Mouse (Mus musculus) embryo, embryonic 11.5 days (tissue): ENCODE data around the gene Apbb1ip.

Source experiments
- DNase-seq: peaks from one replicate; pipeline ENCODE4 v3.0.0-alpha.2; 2012; ENCODE audit warnings: low read depth, low spot score

Apbb1ip gene

DNA sequence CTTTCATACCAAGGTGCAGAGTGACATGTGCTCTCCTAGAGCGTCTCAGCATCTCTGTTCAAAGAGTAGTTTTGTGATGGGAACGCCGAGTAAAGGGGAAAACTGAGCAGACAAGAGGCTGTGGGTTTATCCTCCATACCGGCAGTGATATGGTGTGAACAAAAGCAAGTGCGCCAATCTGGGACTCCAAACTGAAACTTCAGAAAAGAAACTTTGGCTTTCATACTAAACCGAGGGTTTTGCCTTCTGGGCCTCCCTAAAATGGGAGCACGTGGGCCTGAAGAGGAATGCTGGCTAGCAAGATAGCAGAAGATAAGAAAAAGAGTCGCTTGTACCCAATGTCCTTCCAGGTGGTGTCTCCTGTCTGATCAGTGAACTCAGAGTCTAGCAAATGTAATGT lies 1.3 kb downstream of the Apbb1ip start:
- DNase-seq, result no peak

DNA sequence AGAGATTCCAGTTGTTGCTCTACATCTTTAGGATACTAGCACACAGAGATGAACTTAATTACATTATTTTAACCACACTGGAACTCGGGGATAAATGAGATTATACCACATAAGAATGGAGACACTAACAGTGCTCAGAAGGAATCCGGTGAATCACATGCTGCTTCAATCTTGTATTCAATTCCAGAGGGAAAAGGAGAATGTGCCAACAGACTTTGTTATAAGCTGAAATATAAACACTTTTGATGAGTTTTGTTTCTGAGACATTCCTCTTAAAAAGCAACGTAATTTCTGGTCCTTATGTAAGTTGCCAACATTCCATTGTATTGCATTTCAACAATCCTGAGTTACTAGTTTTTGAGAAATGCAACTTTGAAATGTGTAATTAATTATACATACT lies 1.8 kb downstream of the Apbb1ip start:
- DNase-seq, result no peak

DNA sequence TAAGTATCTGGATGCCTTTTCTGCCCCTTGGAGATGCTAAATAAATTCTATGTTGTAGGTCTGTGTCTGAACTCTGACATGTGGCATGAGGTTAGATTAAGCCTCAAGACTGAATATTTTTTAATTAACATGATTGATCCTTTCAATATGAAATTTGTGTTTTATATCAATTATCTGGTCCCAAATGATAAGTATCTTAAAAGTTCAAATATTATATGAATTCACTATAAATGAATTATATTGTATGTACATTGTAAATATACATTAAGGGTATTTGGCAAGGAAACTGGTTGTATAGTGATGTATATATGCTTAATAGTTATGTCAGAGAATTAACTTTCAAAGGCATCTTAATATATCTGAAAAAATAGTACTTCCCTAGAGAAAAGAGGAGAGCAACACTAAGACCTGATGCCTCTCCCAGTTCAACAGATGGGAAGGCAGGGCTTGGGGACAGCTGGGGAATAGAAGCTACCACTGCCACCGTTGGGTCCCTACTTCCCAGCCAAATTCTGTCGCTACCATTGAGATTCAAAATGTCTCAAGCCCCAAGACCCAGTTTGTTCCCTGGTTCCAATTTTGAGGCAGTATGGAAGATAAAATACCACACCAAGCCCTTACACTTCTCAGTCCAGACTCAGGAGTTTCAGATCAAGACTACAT lies 2.8 kb downstream of the Apbb1ip start:
- DNase-seq, result no peak

DNA sequence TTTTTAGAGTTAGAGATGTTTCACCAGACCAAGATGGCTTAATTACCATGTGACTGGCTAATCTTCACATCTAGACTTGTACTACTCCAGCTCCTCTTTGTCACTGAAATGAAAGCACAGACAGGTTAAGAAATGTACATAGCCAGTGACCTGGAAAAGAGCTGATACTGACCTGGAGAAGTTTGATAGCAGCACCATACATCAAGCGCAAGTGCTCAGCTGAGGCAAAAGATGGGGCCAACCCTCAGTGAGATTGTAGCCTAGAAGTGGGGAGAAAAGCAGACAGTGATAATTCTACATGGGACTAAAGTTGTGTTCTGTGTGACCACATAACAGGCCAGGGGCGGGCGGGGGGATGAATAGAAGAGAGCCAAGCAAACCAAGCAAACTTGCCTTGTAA lies 3.9 kb downstream of the Apbb1ip start:
- no peak for DNase-seq

DNA sequence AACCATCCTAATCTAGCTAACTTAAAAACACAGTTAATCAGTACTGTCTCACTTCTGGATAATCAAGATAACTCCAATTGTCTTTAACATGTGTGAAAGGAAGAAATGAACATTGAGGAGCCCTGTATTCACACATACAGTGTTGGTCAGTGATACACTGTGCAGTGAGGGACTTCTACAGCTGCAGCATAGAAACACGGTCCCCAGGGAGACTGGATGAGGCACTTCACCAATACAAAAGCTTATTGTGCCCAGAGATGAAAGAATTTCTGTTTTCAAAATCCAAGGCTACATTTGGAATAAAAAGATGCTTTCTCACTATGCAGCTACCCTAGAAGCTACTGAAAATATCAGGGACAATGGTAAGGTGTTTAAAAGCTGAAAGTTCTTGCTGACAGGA lies 7.0 kb downstream of the Apbb1ip start:
- no peak for DNase-seq

DNA sequence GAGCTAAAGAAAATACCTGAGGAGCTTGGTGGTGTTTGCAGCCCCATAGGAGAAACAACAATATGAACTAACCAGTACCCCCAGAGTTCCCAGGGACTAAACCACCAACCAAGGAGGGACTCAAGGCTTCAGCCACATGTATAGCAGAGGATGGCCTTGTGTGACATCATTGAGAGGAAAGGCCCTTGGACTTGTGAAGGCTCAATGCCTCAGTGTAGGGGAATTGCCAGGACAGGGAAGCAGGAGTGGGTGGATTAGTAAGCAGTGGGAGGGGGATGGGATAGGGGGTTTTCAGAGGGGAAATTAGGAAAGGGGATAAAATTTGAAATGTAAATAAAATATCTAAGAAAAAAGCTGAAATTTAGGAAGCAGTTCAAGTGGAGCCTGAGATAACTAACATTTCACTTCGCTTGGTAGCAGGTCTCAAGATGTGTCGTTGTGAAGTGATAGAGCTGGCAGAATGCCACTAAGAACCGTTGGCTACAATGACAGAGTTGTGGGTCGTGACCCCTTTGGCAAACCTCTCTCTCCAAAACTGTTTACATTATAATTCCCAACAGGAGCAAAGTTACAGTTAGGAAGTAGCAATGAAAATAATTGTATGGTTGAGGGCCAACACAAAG lies 7.6 kb downstream of the Apbb1ip start:
- no peak for DNase-seq

DNA sequence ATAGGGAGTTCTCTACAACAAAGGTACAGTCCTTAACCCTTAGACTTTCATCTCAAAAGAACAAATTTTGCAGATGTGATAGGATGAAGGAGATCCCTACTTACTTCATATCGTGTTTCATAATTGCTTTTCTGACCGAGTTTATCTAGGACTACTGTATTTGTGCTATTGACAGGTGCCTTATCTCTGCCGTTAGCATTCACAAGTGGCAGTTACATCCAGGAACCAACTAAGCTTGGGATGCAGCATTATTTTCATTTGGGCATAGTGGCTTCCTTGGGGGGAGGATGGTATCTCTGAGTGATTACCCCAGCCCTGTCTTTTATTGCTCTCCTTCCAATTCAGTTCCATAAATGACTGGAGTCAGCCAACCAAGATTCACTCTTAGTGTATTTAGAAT lies 8.2 kb downstream of the Apbb1ip start:
- DNase-seq, result no peak

DNA sequence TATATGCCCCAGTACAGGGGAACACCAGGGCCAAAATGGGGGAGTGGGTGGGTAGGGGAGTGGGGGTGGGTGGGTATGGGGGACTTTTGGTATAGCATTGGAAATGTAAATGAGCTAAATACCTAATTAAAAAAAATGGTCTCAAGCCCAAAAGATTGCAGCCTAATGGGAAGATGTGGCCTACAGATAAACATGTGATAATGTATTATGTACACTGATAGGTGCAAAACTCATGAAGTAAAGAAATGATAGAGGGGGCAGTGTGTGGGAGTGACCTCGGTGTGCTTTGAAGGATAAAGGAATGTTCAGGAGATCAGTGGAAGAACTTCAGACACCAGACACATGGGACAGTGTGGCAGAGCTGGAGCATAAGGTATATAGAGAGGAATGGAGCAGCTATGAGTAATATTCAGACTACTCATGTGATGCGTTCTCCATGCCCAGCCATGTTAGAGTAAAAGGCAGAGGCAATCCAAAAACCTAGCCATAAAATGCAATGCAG lies 9.3 kb downstream of the Apbb1ip start:
- no peak for DNase-seq

DNA sequence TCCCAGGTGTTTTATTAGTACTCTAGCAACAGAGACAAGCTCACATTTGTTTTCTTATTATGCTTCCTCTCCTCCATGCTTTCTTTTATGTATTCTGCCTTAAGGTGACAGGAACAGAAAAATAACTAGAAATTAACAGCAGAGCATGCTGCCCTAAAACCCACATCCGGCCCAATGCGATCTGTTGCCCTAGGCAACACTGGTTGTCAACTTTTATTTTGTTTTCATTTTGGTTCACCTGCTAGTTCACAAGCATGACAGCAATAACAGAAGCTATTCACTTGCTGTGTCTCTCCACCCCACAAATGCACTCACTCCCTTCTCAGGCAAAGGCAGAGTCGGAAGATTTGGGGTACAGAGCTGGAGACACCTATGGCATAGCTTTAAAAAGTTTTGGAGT lies 10.3 kb downstream of the Apbb1ip start:
- DNase-seq, result no peak

DNA sequence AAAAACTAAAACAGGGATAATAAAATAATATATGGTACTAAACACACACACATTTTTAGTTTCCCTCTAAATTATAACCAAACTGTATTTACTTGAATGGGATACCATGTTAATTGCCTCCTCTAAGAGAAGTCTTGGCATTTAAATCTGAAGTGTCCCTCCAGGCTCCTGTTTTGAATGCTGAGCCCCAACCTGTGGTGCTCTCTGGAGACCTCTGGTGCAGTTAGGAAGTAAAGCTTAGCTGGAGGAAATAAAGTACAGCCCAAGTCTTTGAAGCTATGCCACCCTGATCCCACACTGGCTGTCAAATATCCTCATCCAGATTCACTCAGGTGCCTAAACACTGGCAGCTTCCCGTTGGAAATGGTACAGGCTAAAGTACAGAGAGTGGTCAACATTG lies 10.9 kb downstream of the Apbb1ip start:
- DNase-seq, result no peak

DNA sequence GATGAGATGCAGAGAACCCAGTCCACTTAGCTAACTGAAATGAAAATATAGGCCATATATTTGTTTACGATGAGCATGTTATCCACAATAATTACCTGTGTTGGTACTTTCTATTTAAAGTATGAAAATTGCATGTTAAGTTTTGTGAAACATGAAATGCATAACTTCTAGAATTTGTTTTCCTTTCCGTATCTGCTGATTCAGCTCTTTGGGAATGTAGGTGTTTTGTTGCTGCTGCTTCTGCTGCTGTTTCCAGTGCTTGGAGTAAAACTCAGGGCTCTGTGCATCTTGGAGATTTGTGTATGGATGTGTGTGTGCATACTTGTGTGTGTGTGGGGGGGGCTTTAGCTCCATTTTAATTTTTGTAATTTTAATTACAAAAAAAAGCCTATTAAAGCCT lies 14.8 kb downstream of the Apbb1ip start:
- no peak for DNase-seq

DNA sequence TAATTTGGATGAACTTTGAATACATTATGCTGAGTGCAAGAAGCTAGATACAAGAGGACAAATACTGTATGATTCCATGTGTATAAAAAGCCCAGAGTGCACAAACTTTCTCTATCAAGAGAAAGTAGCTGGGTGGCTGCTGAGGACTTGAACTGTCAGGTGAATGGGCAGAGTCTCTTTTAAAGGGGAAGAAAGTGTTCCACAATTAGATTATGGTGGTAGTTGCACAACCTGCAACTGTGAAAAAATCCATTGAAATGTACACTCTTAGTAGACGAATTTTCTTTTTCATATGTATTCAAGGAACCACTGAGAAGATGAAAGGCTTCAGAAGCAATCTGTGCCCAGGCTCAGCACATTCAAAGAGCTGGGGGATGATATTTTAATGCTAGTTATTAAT lies 15.7 kb downstream of the Apbb1ip start:
- no peak for DNase-seq

DNA sequence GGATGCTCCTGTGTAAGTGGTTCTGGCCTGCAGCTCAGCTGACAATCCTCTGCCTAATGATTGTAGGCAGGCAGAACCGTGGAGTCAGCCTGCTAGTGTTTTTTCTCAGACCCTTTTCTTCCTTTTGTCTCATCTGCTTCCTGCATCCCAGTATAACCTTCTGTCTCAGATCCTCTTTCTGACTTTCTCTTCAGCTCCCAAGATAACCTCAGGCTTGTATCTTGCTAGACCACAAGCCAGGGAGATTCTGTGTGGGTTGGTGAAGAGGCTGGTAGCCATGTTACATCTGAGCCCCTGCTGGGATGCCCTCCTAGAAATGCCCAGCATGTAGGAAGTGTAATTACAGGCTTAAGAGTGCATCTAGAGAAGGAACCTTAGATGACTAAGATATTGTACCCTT lies 16.5 kb downstream of the Apbb1ip start:
- no peak for DNase-seq

DNA sequence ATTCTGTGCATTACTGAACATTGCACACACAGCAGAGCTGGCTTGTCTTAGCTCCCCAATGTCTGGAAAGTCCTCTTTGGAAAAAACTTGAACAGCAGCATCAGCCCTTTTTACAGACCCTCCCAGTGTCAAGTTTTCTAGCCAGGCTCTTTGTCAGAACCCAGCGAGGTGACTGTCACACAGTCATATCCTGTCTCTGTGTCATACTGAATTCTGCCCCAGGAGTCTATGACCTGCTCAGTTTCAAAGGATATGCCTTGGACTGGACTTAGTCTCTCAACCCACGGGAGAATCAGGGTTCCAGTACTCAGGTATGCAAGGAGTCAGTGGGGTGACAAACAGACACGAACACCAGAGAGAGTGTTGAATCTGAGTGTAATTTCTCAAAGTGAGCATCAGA lies 21.2 kb downstream of the Apbb1ip start:
- no peak for DNase-seq

DNA sequence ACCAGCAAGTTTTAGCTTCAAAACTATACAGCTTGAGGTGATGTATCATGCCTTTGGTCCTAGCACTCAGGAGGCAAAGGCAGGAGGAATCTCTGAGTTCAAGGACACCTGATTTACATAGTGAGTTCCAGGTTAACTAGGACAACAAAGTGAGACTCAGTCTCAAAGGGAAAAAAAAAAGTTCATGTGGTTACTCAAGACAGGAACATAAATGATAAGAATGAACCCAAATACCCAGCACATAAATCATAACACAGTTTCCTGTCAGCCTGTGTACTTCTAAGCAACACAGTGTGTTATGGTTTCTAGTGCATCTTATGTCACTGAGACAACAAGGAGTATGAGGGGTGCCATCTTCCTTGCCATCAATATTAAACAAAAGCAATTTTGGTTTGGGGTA lies 22.6 kb downstream of the Apbb1ip start:
- no peak for DNase-seq

DNA sequence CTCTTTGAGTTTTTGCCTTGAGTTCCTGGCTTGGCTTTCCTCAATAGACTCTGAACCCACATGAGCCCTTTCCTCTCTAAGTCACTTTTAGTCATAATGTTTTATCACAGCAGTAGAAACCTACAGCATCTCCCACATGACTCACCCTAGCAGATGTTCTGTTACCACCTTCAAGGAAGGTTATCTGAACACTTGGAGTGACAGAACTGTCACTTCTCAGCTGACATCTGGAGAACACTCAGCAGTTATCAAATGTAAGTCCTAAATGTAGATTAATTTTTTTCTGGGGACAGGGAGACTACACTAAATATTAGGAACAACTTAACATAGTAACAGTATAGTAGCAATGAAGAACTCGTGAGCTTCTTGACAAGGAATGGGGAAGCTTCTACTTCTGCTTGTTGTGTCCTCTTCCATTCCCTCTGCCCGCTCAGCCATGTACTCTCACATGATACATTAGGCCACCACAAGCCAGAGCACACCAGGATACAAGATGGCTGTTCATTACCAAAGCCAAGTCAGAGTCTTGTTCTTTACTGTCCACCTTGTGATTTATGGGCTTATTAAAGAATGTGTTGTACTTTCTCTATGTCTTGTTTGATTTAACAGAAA lies 25.6 kb downstream of the Apbb1ip start:
- no peak for DNase-seq

DNA sequence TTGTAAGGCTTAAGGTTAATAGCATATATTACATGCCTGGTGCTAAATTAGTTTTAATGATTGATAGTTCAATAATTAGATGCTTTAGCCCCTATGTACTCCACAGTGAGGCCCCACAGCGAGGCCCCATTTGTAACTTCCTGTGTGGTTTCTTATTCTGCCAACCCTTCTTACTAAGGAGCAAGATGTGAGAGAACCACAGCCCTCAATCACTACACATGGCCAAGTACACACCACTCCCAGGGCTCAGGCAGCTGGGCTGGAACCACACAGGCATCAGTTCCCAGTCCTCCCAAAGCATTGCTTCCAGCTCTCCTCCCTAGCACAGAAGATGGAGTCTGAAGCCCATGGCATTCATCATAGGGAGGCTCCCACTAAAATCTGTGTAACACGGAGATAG lies 31.7 kb downstream of the Apbb1ip start:
- DNase-seq, result no peak

DNA sequence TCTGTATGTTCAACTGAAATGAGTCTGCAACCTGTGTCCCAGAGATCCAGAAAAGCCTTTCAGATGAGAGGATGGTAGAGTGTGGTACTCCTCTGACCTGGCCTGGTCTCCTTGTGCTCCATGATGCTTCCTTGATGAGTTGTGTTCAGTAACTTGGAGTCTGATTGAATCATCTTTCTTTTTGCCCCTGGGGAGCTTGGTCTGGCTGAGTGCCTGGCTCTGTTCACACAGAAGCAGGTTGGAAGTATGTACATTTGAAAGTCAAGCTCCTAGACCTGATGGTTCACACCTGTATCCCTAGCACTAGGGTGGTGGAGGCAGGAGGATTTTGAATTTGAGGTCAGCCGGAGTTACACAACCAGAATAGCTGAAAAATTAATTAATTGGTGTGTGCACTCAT lies 32.7 kb downstream of the Apbb1ip start:
- no peak for DNase-seq

DNA sequence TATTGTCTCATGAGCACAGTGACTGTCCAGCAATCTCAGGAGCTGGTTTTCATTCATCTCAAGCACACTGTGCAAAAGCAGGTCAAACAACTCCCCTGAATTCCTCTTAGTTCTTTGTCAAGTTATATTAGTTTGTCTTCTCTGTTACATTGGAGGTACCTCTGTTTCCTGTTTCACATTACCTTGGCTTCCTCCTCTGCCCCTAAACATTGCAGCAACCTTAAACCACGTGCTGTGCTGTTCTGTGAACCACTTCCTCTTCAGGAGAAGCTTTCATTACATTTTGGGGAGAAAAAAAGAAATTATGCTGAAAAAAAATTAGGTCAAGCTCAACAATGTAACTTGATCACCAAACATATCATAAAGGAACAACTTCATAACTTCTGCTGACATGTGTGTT lies 33.4 kb downstream of the Apbb1ip start:
- no peak for DNase-seq

DNA sequence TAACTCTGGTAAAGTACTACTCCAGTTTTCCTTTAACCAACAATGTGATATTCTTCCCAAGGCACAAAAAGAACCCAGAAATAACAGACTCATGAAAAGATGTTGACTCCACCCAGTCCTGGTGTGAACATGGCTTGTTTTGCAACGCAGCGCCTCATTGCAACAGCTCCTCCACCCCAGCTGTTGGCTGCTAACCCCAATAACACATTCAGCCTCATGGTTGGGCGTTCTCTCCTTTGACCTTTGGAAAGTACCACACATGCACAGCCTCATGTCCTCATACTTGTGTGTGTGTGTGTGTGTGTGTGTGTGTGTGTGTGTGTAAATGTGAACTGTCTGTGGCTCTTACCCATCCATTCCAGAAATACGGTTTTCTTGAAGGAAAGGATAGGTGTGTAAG lies 37.0 kb downstream of the Apbb1ip start:
- no peak for DNase-seq

DNA sequence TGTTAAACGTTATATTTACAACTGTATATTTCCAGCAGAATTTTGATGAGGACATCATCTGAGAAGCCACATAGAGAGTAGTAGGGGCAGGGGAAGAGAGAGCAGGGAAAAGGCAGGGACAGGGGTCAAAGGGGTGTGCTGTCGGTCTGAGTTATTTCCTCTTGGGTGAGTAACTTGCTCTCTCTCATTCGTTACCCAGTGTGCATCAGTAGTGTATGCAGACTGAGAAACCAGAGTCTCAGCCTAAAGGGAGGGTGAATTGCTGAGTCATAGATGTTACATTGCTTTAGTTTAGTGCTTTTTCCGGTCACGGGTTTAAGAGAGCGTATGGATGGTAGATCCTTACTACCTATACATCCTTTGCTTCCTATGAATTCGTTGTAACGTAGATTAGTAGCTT lies 37.6 kb downstream of the Apbb1ip start:
- no peak for DNase-seq

DNA sequence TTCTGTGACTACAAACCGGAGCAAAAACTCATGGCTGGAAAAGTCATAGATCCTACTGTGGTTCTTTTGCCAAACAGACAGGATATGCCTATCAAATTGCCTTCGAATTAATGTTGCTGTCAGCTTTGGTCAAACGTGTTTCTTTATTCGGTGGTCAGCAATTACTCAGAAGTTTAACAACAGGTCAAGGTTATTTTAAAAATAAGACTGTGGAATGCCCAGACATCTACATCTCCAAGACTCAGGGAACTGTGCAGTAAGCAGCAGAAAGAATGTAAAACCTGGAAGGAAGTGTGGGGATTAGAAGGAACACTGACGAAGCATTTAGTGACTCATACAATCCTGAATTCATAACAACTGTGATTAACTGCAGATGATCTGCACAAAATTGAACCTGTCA lies 40.0 kb downstream of the Apbb1ip start:
- DNase-seq, result no peak

DNA sequence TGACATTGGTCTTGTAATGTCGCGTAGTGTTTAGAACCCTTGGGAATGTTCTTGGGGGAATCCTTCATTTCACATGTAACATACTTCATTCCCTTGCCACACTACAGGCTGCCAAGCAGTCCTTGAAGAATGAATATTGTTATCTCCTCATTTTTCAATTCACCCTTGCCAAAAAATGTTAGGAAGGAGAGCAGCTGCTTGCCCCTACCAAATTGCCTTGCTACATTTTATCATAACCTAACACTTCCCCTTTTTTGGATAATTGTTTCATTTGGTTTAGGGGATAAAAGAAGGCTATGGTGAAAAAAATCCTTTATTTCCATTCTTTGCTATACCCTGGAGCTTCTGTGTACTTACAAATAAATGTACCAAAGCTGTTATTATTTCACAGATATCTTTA lies 41.8 kb downstream of the Apbb1ip start:
- no peak for DNase-seq
